Mouse (Mus musculus) liver, adult (tissue): ENCODE data around the gene 1700011L22Rik.

Experiments
- GATA4 ChIP-seq: IDR thresholded peaks from 2 replicates; pipeline ENCODE4 v1.6.1; 2014; ENCODE audit warnings: mild to moderate bottlenecking, low read length; ENCODE audit not compliant: insufficient replicate concordance

Gene 1700011L22Rik

GRCm38 (mm10) chr8:79208691-79209640 is 39.4 kb downstream of the 1700011L22Rik start:
- TF ChIP-seq GATA4 = no peak

GRCm38 (mm10) chr8:79208181-79208580 is 40.2 kb downstream of the 1700011L22Rik start:
- no peak for TF ChIP-seq GATA4

GRCm38 (mm10) chr8:79206895-79207294 is 41.5 kb downstream of the 1700011L22Rik start:
- no peak for TF ChIP-seq GATA4

GRCm38 (mm10) chr8:79201446-79202147 is 46.8 kb downstream of the 1700011L22Rik start:
- no peak for TF ChIP-seq GATA4

- no peak for TF ChIP-seq GATA4
Observed at GRCm38 (mm10) chr8:79198675-79199074, 49.7 kb downstream of the 1700011L22Rik start.

- TF ChIP-seq GATA4 = no peak
Observed at GRCm38 (mm10) chr8:79196481-79196880, 51.9 kb downstream of the 1700011L22Rik start.

GRCm38 (mm10) chr8:79190071-79190470 is 58.3 kb downstream of the 1700011L22Rik start:
- TF ChIP-seq GATA4 = no peak

GRCm38 (mm10) chr8:79185488-79185887 is 62.9 kb downstream of the 1700011L22Rik start:
- no peak for TF ChIP-seq GATA4

- no peak for TF ChIP-seq GATA4
Observed at GRCm38 (mm10) chr8:79179678-79180077, 68.7 kb downstream of the 1700011L22Rik start.

GRCm38 (mm10) chr8:79175991-79176390 is 72.4 kb downstream of the 1700011L22Rik start:
- no peak for TF ChIP-seq GATA4

GRCm38 (mm10) chr8:79173606-79174005 is 74.8 kb downstream of the 1700011L22Rik start:
- TF ChIP-seq GATA4 = no peak

GRCm38 (mm10) chr8:79165276-79165675 is 83.1 kb downstream of the 1700011L22Rik start:
- TF ChIP-seq GATA4 = no peak

GRCm38 (mm10) chr8:79164336-79164735 is 84.0 kb downstream of the 1700011L22Rik start:
- TF ChIP-seq GATA4 = no peak

- no peak for TF ChIP-seq GATA4
Observed at GRCm38 (mm10) chr8:79162533-79163308, 85.6 kb downstream of the 1700011L22Rik start.

GRCm38 (mm10) chr8:79161172-79161778 is 87.1 kb downstream of the 1700011L22Rik start:
- TF ChIP-seq GATA4 = no peak
